Mouse (Mus musculus) midbrain, postnatal 0 days (tissue): ENCODE results near the gene Hist3h2a. TPM values are rescaled to one million over a fixed set of nuclear protein-coding genes. Genes with fewer than 3 reads are reported as not detected.

Source experiments
- ATAC-seq: fragments of 200-750 bp; cut with Nextera tagmentation; 2 replicates; pipeline ENCODE4 v1.8.0; 2017; ENCODE audit warnings: moderate number of reproducible peaks, mild to moderate bottlenecking, moderate TSS enrichment, moderate library complexity; ENCODE audit not compliant: low FRiP score
- DNase-seq: peaks from one replicate; pipeline ENCODE4 v3.0.0-alpha.2; 2015; ENCODE audit warnings: low spot score
- H3K27ac ChIP-seq: fragments of 300-500 bp; sonication (generic); 2 replicates; pipeline ENCODE4 v1.5.1; 2014; ENCODE audit warnings: low read depth, mild to moderate bottlenecking, low read length, mixed read lengths
- H3K27me3 ChIP-seq: fragments of 300-500 bp; sonication (generic); 2 replicates; pipeline ENCODE4 v1.6.1; 2014; ENCODE audit warnings: low read length, control low read depth, mixed read lengths; ENCODE audit not compliant: insufficient read depth
- H3K36me3 ChIP-seq: fragments of 300-500 bp; sonication (generic); 2 replicates; pipeline ENCODE4 v1.6.1; 2014; ENCODE audit warnings: low read length, control low read depth, mixed read lengths; ENCODE audit not compliant: insufficient read depth
- H3K4me1 ChIP-seq: fragments of 300-500 bp; sonication (generic); 2 replicates; pipeline ENCODE4 v1.6.1; 2014; ENCODE audit warnings: mild to moderate bottlenecking, control low read depth, antibody characterized with exemption, low read length, mixed read lengths; ENCODE audit not compliant: insufficient read depth
- H3K4me2 ChIP-seq: fragments of 300-500 bp; sonication (generic); 2 replicates; pipeline ENCODE4 v1.6.1; 2014; ENCODE audit warnings: low read depth, mild to moderate bottlenecking, low read length, mixed read lengths; ENCODE audit not compliant: poor library complexity, severe bottlenecking
- H3K4me3 ChIP-seq: fragments of 300-500 bp; sonication (generic); 2 replicates; pipeline ENCODE4 v1.5.1; 2014; ENCODE audit warnings: low read depth, mild to moderate bottlenecking, low read length, moderate library complexity
- H3K9ac ChIP-seq: fragments of 300-500 bp; sonication (generic); replicated peaks from 2 replicates; pipeline ENCODE4 v1.6.1; 2014; ENCODE audit warnings: mild to moderate bottlenecking, low read length, moderate library complexity, mixed read lengths; ENCODE audit not compliant: poor library complexity, severe bottlenecking
- H3K9me3 ChIP-seq: fragments of 300-500 bp; sonication (generic); 2 replicates; pipeline ENCODE4 v1.6.1; 2016; ENCODE audit warnings: low read length, control low read depth
- CTCF ChIP-seq: IDR thresholded peaks from 2 replicates; pipeline ENCODE4 v1.5.1; 2016; ENCODE audit warnings: antibody characterized with exemption, mild to moderate bottlenecking
- WGBS: fragments of 180-500 bp; shearing (Covaris S2); extraction: QIAGEN DNeasy Blood & Tissue Kit; methylation state at CpG from one replicate; pipeline ENCODE4 v1.1.7; 2014; 5-methylcytosine and 5-hydroxymethylcytosine counted together
- polyA plus RNA-seq: library from polyadenylated mRNA; unstranded; fragments of >200 nt; fragmentation: Nextera tagmentation; extraction: Ambion mirVana; gene quantifications from 2 replicates; pipeline ENCODE4 v1.2.1, GENCODE M21; 2015
- total RNA-seq: library from RNA; depleted of rRNA; stranded (reverse); fragments of >200 nt; gene quantifications from 2 replicates; pipeline ENCODE4 v1.2.3, GENCODE M21; 2014; rRNA removed

Gene Hist3h2a
- total RNA-seq (163 and 242 TPM in 2 replicates), polyA plus RNA-seq (42.0 and 46.2 TPM in 2 replicates)

- H3K36me3 ChIP-seq = no peaks in the 10 kb centered on the region
- under 1% methylated on average over 49 of the region's 49 CpGs for WGBS
- ATAC-seq (peak; percentile 91), DNase-seq (peak; percentile 100)
- H3K27ac ChIP-seq = peak within 1 kb of the TSS; percentile 97
- peak; percentile 70 for TF ChIP-seq CTCF
- H3K27me3 ChIP-seq = no peaks in the 10 kb centered on the region
- H3K4me3 ChIP-seq = peak within 1 kb of the TSS; percentile 81
- peaks cover 13% of the 10 kb centered on the region for H3K4me1 ChIP-seq
- H3K9ac ChIP-seq = peak within 1 kb of the TSS; percentile 84
- H3K9me3 ChIP-seq = no peaks in the 10 kb centered on the region
- peak within 1 kb of the TSS; percentile 91 for H3K4me2 ChIP-seq
Observed at GRCm38 (mm10) chr11:58954420-58955142, at the start of gene Hist3h2a, which contains the start of gene Trim17. TSS of gene Hist3h2a (plus strand) at chr11:58954685. TSS of gene Trim17 (plus strand) at chr11:58954685.

GRCm38 (mm10) chr11:58904838-58905237 is 49.6 kb upstream of the Hist3h2a start:
- Histone ChIP-seq H3K4me3 (no peak overlapping the region), H3K27me3 (no peaks in the 10 kb centered on the region), H3K4me1 (peaks cover 3% of the 10 kb centered on the region; the same call in 1 of the 2 replicates), H3K9me3 (no peaks in the 10 kb centered on the region), H3K4me2 (no peak overlapping the region), H3K36me3 (peaks cover 17% of the 10 kb centered on the region; the same call in 1 of the 2 replicates), H3K27ac (no peak overlapping the region), H3K9ac (no peak overlapping the region)
- WGBS = 45% methylated on average over 6 of the region's 6 CpGs
- peak; percentile 63 for DNase-seq
- TF ChIP-seq CTCF = no peak
- no peak for ATAC-seq

GRCm38 (mm10) chr11:58913776-58914175 is 40.7 kb upstream of the Hist3h2a start:
- Histone ChIP-seq H3K4me1 (no peaks in the 10 kb centered on the region), H3K9me3 (no peaks in the 10 kb centered on the region), H3K36me3 (no peaks in the 10 kb centered on the region), H3K27me3 (no peaks in the 10 kb centered on the region), H3K27ac (no peak overlapping the region), H3K9ac (no peak overlapping the region), H3K4me3 (no peak overlapping the region), H3K4me2 (no peak overlapping the region)
- WGBS = 82% methylated on average over 1 of the region's 1 CpGs
- no peak for ATAC-seq
- DNase-seq = no peak
- TF ChIP-seq CTCF = no peak

GRCm38 (mm10) chr11:58914461-58915028 is 39.9 kb upstream of the Hist3h2a start:
- Histone ChIP-seq H3K9me3 (no peaks in the 10 kb centered on the region), H3K9ac (0 out of 2 replicates have a peak overlapping the region, but pooled peaks have one; percentile 9), H3K4me2 (peak overlapping the region; percentile 44), H3K27ac (no peak overlapping the region), H3K4me3 (peak overlapping the region; percentile 20), H3K4me1 (no peaks in the 10 kb centered on the region), H3K27me3 (no peaks in the 10 kb centered on the region), H3K36me3 (no peaks in the 10 kb centered on the region)
- WGBS = 17% methylated on average over 17 of the region's 17 CpGs
- TF ChIP-seq CTCF = peak; percentile 86
- ATAC-seq (no peak), DNase-seq (peak; percentile 70)

- peak; percentile 29 for DNase-seq
- ATAC-seq = no peak
- Histone ChIP-seq H3K27ac (no peak overlapping the region), H3K36me3 (no peaks in the 10 kb centered on the region), H3K4me2 (no peak overlapping the region), H3K4me3 (no peak overlapping the region), H3K27me3 (no peaks in the 10 kb centered on the region), H3K9ac (no peak overlapping the region), H3K9me3 (no peaks in the 10 kb centered on the region), H3K4me1 (no peaks in the 10 kb centered on the region)
- WGBS = 59% methylated on average over 14 of the region's 14 CpGs
- TF ChIP-seq CTCF = peak; percentile 50
Observed at GRCm38 (mm10) chr11:58916879-58917744, 37.4 kb upstream of the Hist3h2a start.
